Mouse (Mus musculus): ENCODE data around the gene Rem2.
A peak's percentile ranks its signal among the peaks of the same experiment; 100 is the strongest.

Gene Rem2

DNA sequence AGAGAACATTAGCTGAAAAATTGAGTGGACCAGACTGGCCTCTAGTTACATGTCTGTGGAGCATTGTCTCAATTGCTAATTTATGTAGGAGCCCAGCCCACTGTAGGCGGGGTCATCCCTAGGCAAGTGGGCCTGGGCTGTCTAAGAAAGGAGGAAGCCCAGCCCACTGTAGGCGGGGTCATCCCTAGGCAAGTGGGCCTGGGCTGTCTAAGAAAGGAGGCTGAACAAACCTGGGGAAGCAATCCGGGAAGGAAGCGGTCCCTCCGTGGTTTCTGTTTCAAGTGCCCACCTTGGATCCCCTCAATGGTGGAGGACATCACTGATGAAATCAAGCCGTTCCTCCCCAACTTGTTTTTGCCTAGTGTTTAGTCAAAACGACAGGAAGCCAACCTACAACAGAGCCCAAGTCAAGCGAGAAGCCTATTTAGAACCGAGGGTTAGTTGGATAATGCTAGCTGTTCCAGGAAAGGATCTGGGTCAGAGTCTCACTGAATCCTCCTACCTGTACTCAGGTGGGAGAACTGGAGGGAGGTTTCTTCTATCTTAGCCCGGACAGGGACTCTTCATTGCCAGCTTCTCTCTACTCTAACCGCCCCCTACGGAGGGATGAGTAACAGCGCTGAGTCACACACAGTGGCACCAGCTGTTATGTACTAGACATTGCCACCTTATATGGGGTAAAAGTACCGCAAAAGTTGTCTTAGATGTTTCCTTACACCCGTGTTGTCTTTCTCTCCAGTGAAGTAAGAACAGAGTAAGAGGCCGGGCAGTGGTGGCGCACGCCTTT is 16.6 kb downstream of the Rem2 start:
- no peak for DNase-seq

DNA sequence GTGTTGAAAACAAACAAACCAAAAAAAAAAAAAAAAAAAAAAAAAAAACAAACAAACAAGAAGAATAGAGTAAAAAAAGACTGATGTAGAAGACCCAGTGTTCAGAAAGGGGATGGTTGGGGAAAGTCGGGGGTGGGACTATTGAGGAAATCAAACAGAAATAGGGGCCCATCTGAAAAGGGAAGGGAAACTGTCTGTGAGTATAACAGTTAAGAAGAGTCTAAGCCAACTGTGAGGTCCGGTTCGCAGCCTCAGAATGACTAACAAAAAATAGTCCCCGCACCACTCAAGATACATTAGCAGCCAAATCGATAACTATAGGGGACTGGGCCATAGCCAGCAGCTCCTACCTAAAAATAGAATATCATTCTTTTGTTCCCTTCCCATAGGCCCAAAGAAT is 17.3 kb downstream of the Rem2 start:
- DNase-seq = no peak

DNA sequence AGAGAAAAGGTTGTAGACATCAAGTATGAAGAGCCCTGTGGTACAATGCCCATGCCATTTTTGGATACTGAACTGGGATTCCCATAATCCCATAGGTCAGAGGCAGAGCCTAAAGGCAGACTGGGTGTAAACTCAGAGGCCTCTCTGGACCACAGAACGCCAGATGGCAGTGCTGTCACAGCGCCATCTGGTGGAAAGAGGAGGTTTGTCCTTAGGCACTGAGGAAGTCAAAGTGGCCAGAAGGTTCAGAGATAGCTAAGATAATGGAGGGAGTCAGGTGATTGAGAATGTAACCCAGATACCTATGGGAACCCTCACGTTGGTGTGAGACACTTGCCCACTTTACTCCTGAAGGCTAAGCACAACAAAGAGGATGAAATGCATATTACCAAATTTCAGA is 18.3 kb downstream of the Rem2 start:
- peak; percentile 71 to 76 for DNase-seq

DNA sequence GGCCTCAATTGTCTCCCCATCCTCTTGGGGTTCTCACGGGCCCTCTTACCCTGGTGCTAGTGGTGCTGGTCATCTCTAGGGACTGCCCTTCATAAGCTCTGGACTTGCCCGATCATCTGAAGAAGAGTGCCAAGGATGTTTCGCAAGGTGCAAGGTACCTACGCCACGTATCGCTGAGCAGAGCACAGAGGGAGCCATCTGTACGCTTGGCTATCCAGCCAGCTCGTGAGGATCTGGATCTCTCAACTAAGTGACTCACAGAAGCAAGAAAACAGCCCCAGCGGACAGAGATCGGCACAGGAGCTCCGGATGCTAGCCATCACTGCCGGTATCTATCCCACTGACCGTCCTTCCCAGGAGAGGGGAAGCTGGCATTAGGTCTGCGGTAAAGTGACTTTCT is 20.8 kb downstream of the Rem2 start:
- DNase-seq = no peak

DNA sequence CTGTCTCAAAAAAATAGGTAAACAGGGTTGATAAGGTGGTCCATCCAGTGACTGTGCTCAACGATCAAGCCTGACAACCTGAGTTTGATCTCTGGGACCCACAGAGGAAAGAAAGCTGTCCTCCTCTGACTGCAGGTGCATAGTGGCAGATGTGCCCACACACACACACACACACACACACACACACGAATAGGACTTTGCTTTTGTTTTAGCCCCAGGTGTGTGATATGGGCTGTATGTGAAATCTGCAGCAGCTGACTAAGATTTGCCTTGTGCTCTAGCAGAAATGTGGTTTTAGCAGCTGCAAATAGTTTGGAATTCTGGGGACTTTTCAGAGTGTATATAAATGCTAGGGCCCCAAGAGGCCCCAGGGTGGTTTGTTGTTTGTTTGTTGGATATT is 23.4 kb downstream of the Rem2 start:
- no peak for DNase-seq

DNA sequence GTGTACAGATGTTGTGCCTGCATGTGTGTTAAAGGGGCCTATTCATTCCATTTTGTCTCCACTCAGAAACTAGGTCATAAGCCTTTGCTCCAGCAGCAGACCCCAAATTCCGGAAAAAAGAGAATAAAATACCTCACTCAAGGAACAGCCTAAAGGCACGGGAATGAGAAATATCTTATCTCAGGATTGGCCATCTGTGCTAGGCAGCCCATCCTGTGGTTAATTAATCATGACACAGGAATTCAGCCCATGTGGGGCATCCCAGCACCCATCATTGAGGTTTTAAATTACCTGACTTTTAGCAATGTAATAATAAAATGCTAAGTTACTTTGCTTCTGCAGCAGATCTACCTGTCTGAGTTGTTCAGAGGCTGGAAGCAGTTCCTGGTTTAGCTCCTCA is 25.5 kb downstream of the Rem2 start:
- no peak for DNase-seq

DNA sequence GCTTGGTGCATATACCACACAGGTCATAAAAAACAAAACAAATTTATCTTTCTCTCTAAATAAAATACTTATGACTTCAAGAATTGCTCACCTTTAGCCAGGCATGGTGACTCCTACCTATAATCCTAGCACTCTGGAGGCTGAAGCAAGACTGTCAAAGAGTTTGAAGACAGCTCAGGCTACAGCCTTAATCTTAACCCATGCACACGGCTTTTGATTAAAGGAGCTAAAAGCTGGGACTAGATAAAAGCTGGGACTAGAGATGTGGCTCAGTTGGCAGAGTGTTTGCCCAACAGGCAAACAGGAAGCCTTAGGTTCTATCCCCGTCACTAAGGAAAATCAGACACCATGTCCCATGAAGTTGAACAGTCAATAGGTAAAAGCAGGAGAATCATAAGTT is 27.2 kb downstream of the Rem2 start:
- no peak for DNase-seq

DNA sequence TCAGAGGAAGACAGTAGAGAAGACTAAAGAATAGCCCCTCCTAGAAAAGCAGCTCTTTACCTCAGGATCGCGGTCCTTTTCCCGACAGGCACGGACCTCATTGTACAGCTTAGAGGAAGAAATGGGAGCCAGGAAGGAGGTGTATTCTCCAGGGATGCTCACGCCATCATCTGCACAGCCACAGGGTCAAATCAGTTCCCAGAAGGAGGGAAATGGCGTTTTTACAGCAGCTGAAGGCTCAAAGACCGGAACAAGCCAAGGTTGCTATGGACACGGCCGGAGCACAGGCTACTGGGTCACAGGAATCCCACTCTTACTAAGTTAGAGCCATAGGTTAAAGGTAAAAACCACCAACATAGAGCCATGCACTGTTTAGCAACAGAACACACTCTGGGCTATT is 33.9 kb downstream of the Rem2 start:
- no peak for DNase-seq

DNA sequence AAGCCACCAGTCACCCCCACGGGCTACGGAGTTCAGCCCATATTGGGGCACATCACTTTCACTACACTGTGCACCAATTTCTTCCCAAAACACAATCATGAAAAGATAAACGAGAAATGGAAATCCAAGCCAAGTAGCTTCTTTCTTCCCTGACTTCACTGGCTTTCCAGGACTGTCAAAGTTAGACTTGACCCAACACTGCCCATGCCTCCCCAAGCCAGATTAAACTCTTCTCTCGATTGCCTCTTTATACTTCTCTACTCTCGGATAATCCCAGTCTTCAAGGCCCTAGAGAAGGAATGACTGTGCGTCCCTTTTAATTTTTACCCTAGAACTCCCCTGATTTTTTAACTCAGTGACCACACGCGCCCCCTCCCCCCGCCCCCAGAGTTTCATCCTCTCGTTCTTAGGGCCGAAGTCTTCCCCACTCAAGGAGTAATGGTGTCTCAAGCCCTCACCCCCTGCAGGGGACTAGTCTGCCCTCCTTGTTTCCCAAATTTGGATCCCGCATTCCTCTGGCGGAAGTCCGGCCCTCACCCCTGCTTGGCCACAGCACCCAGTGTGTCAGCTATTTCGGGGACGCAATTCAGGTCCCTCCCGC is 40.9 kb downstream of the Rem2 start:
- no peak for DNase-seq

DNA sequence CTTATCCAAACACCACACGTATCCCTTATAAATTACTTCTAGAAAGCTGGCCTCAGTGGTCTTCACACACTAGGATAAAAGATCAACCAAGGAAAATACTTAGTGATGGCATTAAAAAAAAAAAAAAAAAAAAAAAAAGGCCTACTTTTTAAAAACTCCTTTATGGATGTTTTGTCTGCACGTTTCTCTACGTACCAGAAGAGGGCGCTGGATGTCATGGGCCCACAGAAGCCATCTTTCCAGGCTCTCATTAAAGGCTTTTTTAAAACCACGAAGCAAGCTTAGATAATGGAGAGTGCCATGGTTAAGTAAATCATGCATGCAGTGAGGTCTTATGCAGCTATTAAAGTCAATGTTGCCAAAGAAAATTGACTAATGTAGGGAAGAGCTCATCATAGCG is 47.7 kb downstream of the Rem2 start:
- no peak for DNase-seq

DNA sequence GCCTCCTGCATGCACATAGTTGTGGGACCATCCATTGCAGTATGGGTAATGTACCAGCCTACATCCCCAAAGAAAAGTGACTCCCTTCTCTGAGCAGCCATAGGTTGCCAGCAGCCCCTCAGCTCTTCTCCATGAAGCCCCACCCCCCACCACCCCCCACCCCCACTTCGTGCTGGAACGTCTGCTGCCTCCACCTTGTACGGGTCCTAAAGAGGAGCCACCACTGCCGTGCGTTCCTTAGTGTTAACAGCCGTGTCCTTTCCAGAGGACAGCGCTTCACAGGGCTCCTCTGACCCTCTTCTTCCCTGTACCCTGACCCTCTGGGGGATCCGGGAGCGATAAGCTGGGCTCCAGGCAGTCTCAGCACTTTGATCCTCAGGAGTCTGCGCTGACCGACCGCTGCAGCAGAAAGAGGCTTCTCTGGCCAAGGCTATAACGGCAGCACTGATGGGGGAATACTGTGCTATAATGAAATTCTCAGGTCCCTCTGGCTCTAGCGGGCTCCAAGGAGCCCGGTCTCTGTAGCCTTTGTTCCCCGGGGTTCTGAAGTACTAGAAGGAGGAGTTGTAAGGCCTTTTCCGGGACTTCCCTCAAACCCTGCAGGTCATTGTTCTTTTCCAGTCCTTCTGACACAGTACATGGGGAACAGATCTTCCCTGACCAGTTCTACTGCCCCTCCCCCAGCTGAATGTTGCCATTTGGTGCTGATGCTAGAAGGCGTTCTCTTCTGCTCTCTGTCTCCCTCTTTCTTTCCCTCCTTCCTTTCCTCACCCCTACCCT is 51.5 kb downstream of the Rem2 start:
- peak; percentile 59 to 72 for DNase-seq

DNA sequence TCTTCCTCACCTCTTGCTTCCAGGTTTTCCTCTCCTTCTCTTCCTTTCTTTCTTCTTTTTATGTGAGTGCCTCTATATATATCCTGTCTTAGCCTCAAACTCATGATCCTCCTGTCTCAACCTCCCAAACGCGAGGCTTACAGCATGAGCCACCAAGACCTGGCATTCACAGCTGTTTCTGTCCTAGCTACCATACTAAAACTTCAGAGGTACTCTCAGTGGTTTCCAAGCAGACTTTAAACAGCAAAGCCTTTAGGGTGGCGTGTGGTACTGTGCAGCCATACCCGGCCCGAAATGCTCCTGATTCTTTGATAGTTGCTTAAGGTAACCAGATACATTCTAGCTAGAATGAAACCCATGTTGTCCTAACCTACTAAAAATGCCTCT is 52.1 kb downstream of the Rem2 start:
- DNase-seq = no peak

DNA sequence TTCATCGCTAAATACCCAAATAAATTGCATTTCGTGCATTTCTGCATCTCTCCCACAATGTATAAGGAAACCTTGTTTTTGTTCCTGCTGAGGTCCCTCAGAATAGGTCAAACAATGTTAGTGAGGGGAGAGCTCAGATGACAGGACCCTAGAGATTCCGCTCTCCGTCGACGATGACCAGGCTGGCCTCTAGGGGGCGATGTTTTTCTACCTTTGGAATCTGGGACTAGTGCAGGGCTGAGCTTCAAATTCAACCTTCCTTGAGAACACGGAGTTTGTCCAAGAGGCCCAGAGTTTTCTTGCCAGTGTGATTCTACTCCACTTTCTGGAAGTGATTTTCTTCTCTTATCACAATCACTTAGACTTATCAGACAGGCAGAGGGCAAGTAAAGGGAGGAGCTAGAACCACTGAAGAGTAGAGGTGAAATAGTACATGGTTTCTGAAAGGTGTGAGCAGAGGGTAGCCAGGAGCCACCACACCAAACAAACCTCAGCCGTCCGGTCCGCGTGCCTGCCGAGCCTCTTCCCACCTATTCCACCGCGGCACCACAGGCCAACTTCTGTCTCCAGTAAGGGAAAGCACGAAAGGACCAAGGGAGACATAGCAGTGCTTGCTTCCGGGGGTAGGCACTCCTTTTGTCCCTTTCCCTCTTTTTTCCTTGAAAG is 52.7 kb downstream of the Rem2 start:
- peak; percentile 86 to 92 for DNase-seq
